Mouse (Mus musculus) kidney, adult 2 months (tissue): Measurements from ENCODE around the gene Ociad2. TPM values are rescaled to one million over a fixed set of nuclear protein-coding genes. Genes with fewer than 3 reads are reported as not detected.

ENCODE experiments used
- DNase-seq: peaks from one replicate; pipeline ENCODE4 v3.0.0; 2021
- H3K27ac ChIP-seq: fragments of 200-500 bp; 2 replicates; pipeline ENCODE4 v1.5.1; 2012; ENCODE audit warnings: low read depth, low read length, control low read depth, inconsistent platforms; ENCODE audit not compliant: insufficient read depth
- H3K27me3 ChIP-seq: fragments of 200-500 bp; replicated peaks from 2 replicates; pipeline ENCODE4 v1.6.1; 2012; ENCODE audit warnings: mild to moderate bottlenecking, moderate library complexity, low read length, inconsistent platforms; ENCODE audit not compliant: control insufficient read depth, insufficient read depth
- H3K36me3 ChIP-seq: fragments of 200-500 bp; 2 replicates; pipeline ENCODE4 v1.6.1; 2012; ENCODE audit warnings: mild to moderate bottlenecking, moderate library complexity, low read length, inconsistent platforms; ENCODE audit not compliant: control insufficient read depth, insufficient read depth
- H3K4me1 ChIP-seq: fragments of 200-500 bp; 2 replicates; pipeline ENCODE4 v1.6.1; 2011; ENCODE audit warnings: low read length; ENCODE audit not compliant: control insufficient read depth, insufficient read depth
- H3K4me3 ChIP-seq: fragments of 200-500 bp; 2 replicates; pipeline ENCODE4 v1.5.1; 2011; ENCODE audit warnings: mild to moderate bottlenecking, low read depth, low read length, control low read depth; ENCODE audit not compliant: insufficient read depth
- CTCF ChIP-seq: fragments of 200-500 bp; conservative IDR thresholded peaks from 2 replicates; pipeline ENCODE4 v1.5.1; 2011; ENCODE audit warnings: low read depth, mild to moderate bottlenecking, control low read depth, low read length, moderate library complexity, mixed read lengths; ENCODE audit not compliant: insufficient read depth, insufficient read length
- POLR2A ChIP-seq: fragments of 200-500 bp; IDR thresholded peaks from one replicate; pipeline ENCODE4 v1.6.1; 2011; ENCODE audit warnings: low read depth, low read length, control low read depth
- WGBS: fragments of 180-500 bp; shearing (Covaris S2); methylation state at CpG from one replicate; pipeline ENCODE4 v1.1.7; 2018; 5-methylcytosine and 5-hydroxymethylcytosine counted together
- polyA plus RNA-seq: library from polyadenylated mRNA; depleted of rRNA; stranded (reverse); fragments of >200 nt; gene quantifications from 2 replicates; pipeline ENCODE4 v1.2.3, GENCODE M21; 2012

The Ociad2 gene
- polyA plus RNA-seq, 1 experiment: 3.5 TPM

- H3K4me1 ChIP-seq: no peaks in the 10 kb centered on the region
- DNase-seq: no peak
- no peak overlapping the region for H3K27ac ChIP-seq
- H3K4me3 ChIP-seq: no peak overlapping the region
- TF ChIP-seq POLR2A (no peak), CTCF (no peak)
- WGBS: 93% methylated on average over 6 of the region's 6 CpGs
- H3K36me3 ChIP-seq: peaks cover 28% of the 10 kb centered on the region
- no peaks in the 10 kb centered on the region; the same call in 1 of the 2 replicates for H3K27me3 ChIP-seq
Observed at GRCm38 (mm10) chr5:73306486-73306885, 34.3 kb downstream of the Ociad2 start.

- DNase-seq: no peak
- H3K36me3 ChIP-seq: peaks cover 31% of the 10 kb centered on the region
- no peak overlapping the region for H3K4me3 ChIP-seq
- H3K4me1 ChIP-seq: no peaks in the 10 kb centered on the region
- H3K27me3 ChIP-seq: no peaks in the 10 kb centered on the region
- WGBS: 76% methylated on average over 12 of the region's 12 CpGs
- H3K27ac ChIP-seq: no peak overlapping the region
- TF ChIP-seq POLR2A: no peak
- TF ChIP-seq CTCF: no peak
Observed at GRCm38 (mm10) chr5:73304507-73304906, 36.3 kb downstream of the Ociad2 start.

GRCm38 (mm10) chr5:73301601-73302307 is 39.1 kb downstream of the Ociad2 start:
- Histone ChIP-seq H3K4me3 (no peak overlapping the region), H3K36me3 (peaks cover 22% of the 10 kb centered on the region), H3K4me1 (no peaks in the 10 kb centered on the region), H3K27ac (no peak overlapping the region), H3K27me3 (no peaks in the 10 kb centered on the region)
- no peak for DNase-seq
- 83% methylated on average over 7 of the region's 7 CpGs for WGBS
- TF ChIP-seq CTCF: no peak
- TF ChIP-seq POLR2A: no peak

GRCm38 (mm10) chr5:73295916-73296315 is 44.9 kb downstream of the Ociad2 start:
- H3K27ac ChIP-seq: no peak overlapping the region
- DNase-seq: no peak
- H3K36me3 ChIP-seq: peaks cover 6% of the 10 kb centered on the region
- TF ChIP-seq POLR2A: no peak
- no peak for TF ChIP-seq CTCF
- no peak overlapping the region for H3K4me3 ChIP-seq
- 87% methylated on average over 4 of the region's 4 CpGs for WGBS
- peaks cover 3% of the 10 kb centered on the region; the same call in 1 of the 2 replicates for H3K4me1 ChIP-seq
- no peaks in the 10 kb centered on the region for H3K27me3 ChIP-seq

GRCm38 (mm10) chr5:73295016-73295415 is 45.8 kb downstream of the Ociad2 start:
- peaks cover 3% of the 10 kb centered on the region for H3K36me3 ChIP-seq
- peaks cover 3% of the 10 kb centered on the region; the same call in 1 of the 2 replicates for H3K4me1 ChIP-seq
- H3K4me3 ChIP-seq: no peak overlapping the region
- DNase-seq: no peak
- no peaks in the 10 kb centered on the region for H3K27me3 ChIP-seq
- WGBS: 96% methylated on average over 7 of the region's 7 CpGs
- H3K27ac ChIP-seq: no peak overlapping the region
- TF ChIP-seq CTCF: no peak
- no peak for TF ChIP-seq POLR2A

GRCm38 (mm10) chr5:73293458-73293827 is 47.4 kb downstream of the Ociad2 start:
- no peaks in the 10 kb centered on the region for H3K27me3 ChIP-seq
- H3K4me3 ChIP-seq: peak overlapping the region; percentile 97
- TF ChIP-seq POLR2A (no peak), CTCF (no peak)
- H3K36me3 ChIP-seq: peaks cover 3% of the 10 kb centered on the region
- 6% methylated on average over 8 of the region's 8 CpGs for WGBS
- DNase-seq: no peak
- peak overlapping the region; percentile 91 for H3K27ac ChIP-seq
- H3K4me1 ChIP-seq: peaks cover 3% of the 10 kb centered on the region; the same call in 1 of the 2 replicates

GRCm38 (mm10) chr5:73292502-73293457 is 48.0 kb downstream of the Ociad2 start, which contains the start of gene Ociad1:
Gene Ociad1 (plus strand): TSS chr5:73292784.
- H3K27ac ChIP-seq: peak within 1 kb of the TSS; percentile 91
- H3K36me3 ChIP-seq: peaks cover 3% of the 10 kb centered on the region
- WGBS: under 1% methylated on average over 58 of the region's 58 CpGs
- no peaks in the 10 kb centered on the region for H3K27me3 ChIP-seq
- peak within 1 kb of the TSS; percentile 97 for H3K4me3 ChIP-seq
- peak; percentile 98 for DNase-seq
- H3K4me1 ChIP-seq: peaks cover 3% of the 10 kb centered on the region; the same call in 1 of the 2 replicates
- peak; percentile 87 for TF ChIP-seq POLR2A
- 0 out of 2 replicates have a peak, but pooled peaks have one; percentile 1 for TF ChIP-seq CTCF
